Mouse (Mus musculus) erythroblast, adult 5-6 weeks (primary cell): Measurements from ENCODE around the gene Uckl1. TPM values are rescaled to one million over a fixed set of nuclear protein-coding genes. Genes with fewer than 3 reads are reported as not detected.

Source experiments
- ATAC-seq: replicated peaks from 2 replicates; pipeline ENCODE4 v1.8.0; 2016; ENCODE audit warnings: moderate number of reproducible peaks, mild to moderate bottlenecking, moderate TSS enrichment, inconsistent platforms; ENCODE audit not compliant: poor library complexity, low FRiP score, severe bottlenecking
- total RNA-seq, 2 experiments: library from RNA; stranded (forward) in 1 of 2; stranded (reverse) in 1 of 2; fragments of 150-400 nt in 1 of 2; fragments of 200-764, 138-1000 nt in 1 of 2; gene quantifications; 2 replicates each; pipeline versions ENCODE4 v1.2.3 to v1.2.4; 2015 to 2017; ENCODE audit warnings: low replicate concordance in 2 of 2

Gene Uckl1
- total RNA-seq (2015; ENCODE audit: low replicate concordance): 18.8 and 40.8 TPM in 2 replicates
- 11.6 and 16.0 TPM in 2 replicates for total RNA-seq (2017; ENCODE audit: low replicate concordance)

DNA sequence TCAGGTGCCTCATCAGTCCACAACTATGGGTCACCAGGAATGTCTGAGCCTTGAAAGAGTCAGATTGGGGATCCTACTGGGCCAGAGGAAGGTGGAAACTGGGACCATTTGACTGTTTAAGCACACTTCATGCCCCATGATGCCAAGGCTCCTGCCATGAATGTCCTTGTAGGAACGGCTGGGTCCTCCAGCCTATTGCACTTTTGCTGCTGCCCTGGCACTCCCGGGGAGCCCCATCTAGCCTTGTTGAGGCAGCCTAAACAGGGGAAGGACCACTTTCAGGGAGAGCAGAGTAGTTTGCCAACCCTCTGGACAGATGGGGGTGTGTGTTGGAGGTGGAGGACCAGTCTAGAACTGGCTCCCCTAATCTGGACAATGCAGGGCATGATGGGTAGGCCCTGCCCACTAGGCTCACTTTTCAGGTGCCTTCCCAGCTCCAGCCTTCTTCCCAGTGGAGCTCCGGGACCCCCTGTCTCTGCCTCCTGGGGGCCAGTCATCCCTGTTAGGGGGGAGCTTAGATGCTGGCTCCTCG is at the start of gene Uckl1:
TSS of gene Uckl1 (minus strand) at position 482 of the 532 bp plus-strand sequence.
- ATAC-seq: no peak

- ATAC-seq: no peak
Observed at GRCm38 (mm10) chr2:181632624-181633023, 47.9 kb upstream of the Uckl1 start.

DNA sequence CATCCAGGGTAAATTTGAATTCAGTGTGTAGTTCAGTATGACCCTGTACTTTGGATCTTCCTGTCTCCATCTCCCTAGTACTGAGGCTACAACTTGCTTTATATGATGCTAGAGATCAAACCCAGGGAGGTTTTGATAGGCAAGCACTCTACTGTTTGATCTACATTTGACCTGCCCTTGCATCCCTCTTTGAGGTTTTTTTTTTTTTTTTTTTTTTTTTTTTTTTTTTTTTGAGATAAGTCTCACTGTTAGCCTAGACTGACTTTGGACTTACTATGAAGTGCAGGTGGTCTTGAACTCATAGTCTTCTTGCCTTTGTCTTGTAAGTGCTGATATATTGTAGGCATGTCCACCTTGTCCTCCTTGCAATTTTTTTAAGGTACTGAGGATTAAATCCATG is 43.8 kb upstream of the Uckl1 start:
- no peak for ATAC-seq

GRCm38 (mm10) chr2:181623401-181623800 is 38.7 kb upstream of the Uckl1 start:
- no peak for ATAC-seq

- ATAC-seq: no peak
Observed at GRCm38 (mm10) chr2:181618761-181619495, 34.2 kb upstream of the Uckl1 start.

- no peak for ATAC-seq
Observed at GRCm38 (mm10) chr2:181602367-181602766, 17.7 kb upstream of the Uckl1 start.

DNA sequence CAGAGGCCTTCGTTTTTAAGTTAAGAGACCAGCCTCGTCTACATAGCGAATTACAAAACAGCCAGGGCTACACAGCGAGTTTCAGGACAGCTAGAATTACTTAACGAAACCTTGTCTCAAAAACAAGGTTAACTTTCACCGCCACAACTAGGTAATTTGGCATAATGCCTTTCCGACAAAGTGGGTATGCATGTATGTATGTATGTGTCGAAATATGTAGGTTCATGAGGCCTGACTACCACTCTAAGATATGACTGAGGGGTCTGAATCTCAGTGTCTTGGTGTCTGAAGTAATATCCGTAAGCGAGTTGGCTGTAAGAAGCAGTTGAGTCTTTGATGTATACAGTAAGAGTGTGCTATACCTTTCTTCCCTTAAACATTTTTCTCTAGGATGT is 17.1 kb upstream of the Uckl1 start:
- ATAC-seq: no peak

GRCm38 (mm10) chr2:181600828-181601750 is 16.4 kb upstream of the Uckl1 start:
- peak; percentile 97 for ATAC-seq

DNA sequence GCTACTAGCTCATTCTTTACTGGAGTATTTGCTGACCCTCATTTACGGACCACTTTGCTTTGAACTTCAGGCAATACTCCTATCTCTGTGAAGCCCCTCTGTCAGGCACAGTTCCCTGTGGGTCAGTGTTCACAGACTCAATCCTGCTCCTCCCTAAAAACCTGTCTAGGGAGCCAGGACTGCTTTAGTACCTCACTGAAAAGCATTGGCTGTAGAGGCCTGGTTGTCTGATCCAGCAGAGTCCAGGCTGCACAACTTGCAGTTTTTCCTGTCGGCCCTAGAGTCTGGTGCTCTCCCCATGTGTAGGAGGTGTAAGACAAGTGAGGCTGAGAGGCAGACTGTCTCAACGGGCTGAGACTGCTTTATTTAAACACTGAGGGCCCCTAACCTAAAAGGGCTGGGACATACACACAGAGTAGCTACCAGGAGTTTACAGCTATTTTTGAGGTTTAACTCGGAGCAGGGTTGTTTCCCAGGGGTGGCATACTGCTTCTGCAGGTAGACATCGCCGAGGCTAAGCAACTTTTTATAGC is 15.6 kb upstream of the Uckl1 start:
- no peak for ATAC-seq

DNA sequence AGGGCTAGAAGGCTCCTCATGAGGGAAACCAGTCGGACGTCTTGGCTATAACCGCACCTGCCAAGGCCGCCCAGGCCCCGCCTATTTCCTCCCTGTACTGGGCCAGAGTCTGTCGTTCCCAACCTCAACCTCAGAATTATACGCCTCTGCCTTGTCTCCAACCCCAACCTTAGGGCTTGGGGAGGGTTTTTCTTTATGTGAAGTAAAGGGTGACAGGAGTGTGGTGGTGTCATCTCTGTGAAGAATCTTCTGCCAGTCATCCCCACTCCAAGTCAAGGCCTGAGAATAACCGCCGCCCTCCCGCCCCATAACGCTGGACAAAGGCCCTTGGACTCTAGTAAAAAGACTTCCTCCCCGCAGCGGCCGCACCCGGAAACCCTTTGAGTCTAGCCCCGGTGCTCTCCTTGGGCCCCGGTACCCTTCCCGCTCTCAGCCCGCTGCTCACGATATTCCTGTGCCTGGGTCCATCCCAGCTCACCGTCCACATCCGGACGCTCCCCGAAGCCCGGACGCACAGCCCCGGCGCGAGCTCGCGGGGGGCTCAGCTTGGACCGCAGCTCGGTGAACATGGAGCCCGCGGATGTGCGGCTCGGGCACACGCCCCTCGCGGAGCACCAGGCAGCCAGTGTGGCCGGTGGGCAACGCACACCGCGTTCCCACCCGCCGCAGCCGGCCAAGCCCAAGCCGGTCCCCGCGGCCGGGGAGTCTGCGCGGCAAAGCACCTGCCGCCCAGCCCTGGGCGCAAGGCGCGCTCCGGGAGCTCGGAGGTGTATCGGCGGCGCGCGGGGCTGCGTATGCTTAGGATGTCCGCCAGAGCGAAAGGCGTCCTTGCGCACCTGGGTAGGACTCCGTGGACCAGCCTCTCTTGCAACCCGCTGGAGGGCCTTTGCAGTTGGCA is 14.0 kb upstream of the Uckl1 start, which contains the start of gene Samd10:
TSS of gene Samd10 (minus strand) at position 759 of the 898 bp plus-strand sequence.
- no peak for ATAC-seq

GRCm38 (mm10) chr2:181597378-181598061 is 12.8 kb upstream of the Uckl1 start:
- no peak for ATAC-seq

- no peak for ATAC-seq
Observed at GRCm38 (mm10) chr2:181596221-181596960, 11.7 kb upstream of the Uckl1 start.

DNA sequence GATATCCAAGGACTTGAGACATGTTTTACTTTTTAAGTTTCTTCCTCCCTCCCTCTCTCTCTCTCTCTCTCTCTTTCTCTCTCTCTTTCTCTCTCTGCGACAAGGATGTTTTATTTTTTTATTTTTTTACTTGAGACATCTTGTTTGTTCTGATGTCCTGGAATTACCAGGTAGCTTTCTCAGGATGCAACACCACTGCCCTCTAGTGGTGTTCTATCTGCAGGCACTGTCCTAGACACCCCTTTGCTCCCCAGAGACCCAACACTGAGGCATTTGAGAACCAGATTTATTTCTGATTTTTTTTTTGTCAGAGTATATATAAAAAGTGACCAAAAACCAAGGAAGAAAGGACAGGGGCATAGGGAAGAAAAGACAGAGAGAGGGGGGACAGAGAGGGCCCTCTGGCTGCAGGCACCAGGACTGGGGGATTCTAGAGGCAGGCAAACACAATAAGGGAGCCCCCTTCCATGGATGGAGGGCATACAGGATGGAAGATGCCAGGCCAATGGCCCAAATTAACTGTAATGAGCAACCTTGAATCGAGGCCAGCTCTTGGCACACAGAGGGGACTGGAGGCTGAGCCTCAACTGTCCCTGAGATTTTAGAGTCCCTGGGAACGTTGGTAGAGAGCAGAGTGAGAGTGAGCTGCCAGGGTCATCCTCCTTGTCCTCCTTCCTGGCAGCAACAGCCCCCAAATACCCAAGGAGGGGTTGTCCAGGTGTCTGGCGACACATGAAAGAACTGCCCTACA is 10.4 kb upstream of the Uckl1 start:
- no peak for ATAC-seq

DNA sequence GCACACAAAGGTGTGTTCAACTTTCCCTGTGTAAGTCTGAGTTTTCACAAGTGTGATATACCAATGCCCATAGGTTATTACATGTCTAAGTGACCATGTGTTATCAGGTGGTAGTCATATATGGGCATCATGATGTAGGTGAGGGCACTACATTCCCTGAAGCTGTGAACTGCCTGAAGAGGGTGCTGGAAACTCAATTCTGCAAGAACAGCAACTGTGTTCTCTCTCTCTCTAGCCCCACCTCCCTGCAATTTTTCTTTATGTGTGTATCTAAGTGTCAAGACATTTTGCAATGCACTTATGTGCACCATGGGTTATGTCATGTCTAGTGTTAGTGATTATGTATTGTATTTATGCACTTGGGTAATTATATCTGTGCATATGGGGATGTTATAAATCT is 9.2 kb upstream of the Uckl1 start:
- ATAC-seq: no peak

DNA sequence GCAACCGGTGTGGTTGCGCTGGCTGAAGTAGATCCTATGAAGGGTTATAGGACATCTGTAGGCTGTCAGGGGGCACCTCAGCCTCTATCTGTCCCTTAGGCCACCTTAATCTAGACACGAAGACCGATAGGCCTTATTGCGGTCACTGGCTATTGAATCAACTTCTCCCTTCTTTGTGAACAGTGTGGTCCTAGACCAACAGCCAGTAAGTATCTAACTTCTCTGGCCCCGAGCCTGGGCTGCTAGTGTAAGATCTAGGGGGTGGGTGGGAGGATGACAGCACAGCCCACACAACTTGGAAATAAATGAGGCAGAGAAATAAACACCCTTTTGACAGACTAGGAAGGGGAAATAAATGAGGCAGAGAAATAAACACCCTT is 8.3 kb upstream of the Uckl1 start:
- no peak for ATAC-seq

DNA sequence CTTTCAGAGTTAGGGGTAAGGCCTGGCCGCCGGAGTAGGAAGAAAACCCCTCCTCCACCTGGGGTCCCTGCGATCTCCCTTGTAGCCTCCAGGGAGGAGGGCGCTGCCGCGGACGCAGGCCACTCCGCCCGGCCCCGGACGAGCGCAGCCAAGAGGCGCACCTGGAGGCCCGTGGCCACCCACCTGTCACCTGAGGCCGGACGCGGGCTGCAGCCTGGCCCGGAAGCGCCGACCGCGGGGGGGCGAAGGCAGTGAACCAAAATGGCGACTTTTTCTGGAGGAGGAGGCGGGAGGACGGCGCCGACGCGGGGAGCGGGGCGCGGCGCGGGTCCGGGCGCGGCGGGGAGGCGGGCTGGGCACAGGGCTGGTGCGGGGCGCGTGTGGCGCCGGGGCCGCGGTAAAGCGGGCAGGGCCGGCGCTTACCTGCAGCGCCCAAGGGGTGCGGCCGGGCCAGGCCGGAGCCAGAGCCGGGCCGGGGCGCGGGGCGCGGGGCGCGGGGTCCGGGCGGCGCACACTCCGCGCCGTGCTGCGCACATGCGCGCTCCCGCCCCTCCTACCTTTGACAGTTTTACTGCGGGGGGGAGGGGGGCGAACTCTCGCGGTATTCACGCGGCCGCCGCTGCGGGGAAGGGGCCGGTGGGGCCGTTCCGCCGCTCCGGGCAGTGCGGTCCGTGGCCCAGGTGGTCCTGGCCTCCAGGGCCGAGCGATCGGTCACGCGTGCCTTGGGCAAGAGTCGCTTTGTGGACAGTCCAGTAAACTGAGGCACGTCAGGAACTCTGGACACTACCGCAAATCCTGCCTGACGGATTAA is 7.7 kb upstream of the Uckl1 start, which contains the start of gene Zfp512b:
TSS of gene Zfp512b (minus strand) at position 573 of the 811 bp plus-strand sequence.
- ATAC-seq: no peak
